Mouse (Mus musculus) E14TG2a.4 (cell line): ENCODE measurements around the gene Retreg3.

ENCODE experiments used
- CTCF ChIP-seq: conservative IDR thresholded peaks from 2 replicates; pipeline ENCODE4 v1.5.1; 2014; ENCODE audit warnings: low read length
- NANOG ChIP-seq: IDR thresholded peaks from 2 replicates; pipeline ENCODE4 v1.6.1; 2014; ENCODE audit warnings: borderline replicate concordance, low read length, mixed read lengths
- POU5F1 ChIP-seq: IDR thresholded peaks from 2 replicates; pipeline ENCODE4 v1.6.1; 2014; ENCODE audit warnings: low read length, borderline replicate concordance

DNA sequence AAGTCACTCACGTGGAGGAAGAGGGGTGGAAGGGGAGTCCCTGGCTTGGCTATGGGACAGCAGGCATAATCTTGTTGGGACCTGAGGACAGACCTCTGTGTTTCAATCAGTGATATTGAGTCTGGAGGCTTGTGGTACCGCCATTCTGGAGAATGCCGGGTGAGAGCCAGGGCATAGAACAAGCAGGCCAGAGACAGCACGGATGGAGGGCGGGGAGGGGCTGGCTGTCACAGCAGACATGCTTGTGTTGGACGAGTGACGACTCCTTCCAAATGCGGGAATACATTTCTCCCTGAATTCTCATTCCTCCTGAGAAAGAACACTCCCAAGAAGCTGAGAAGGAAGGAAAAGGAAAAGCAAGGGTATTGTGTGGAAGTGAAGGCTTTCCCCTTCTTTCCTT lies 68.1 kb downstream of the Retreg3 start:
- TF ChIP-seq CTCF: no peak
- TF ChIP-seq POU5F1: no peak
- TF ChIP-seq NANOG: no peak
